Mouse (Mus musculus) forebrain, embryonic 15.5 days (tissue): Measurements from ENCODE around the gene Ces2f. TPM values are rescaled to one million over a fixed set of nuclear protein-coding genes. Genes with fewer than 3 reads are reported as not detected.
"Not testable (repeated sequence)": the region's sequence is repeated elsewhere in the genome, so short reads cannot be mapped to it uniquely, and the experiment has no call there.

Source experiments
- ATAC-seq: fragments of 200-750 bp; cut with Nextera tagmentation; replicated peaks from 2 replicates; pipeline ENCODE4 v1.8.0; 2017; ENCODE audit warnings: mild to moderate bottlenecking, moderate TSS enrichment, moderate library complexity
- H3K27ac ChIP-seq: fragments of 300-500 bp; sonication (generic); replicated peaks from 2 replicates; pipeline ENCODE4 v1.5.1; 2015; ENCODE audit warnings: mild to moderate bottlenecking, inconsistent platforms
- H3K27me3 ChIP-seq: fragments of 300-500 bp; sonication (generic); 2 replicates; pipeline ENCODE4 v1.6.1; 2015; ENCODE audit warnings: inconsistent platforms
- H3K36me3 ChIP-seq: fragments of 300-500 bp; sonication (generic); 2 replicates; pipeline ENCODE4 v1.6.1; 2015; ENCODE audit warnings: mild to moderate bottlenecking, inconsistent platforms
- H3K4me1 ChIP-seq: fragments of 300-500 bp; sonication (generic); 2 replicates; pipeline ENCODE4 v1.6.1; 2015; ENCODE audit warnings: inconsistent platforms
- H3K4me2 ChIP-seq: fragments of 300-500 bp; sonication (generic); replicated peaks from 2 replicates; pipeline ENCODE4 v1.6.1; 2015; ENCODE audit warnings: mild to moderate bottlenecking, inconsistent platforms
- H3K4me3 ChIP-seq: fragments of 300-500 bp; sonication (generic); 2 replicates; pipeline ENCODE4 v1.5.1; 2015; ENCODE audit warnings: mild to moderate bottlenecking, inconsistent platforms
- H3K9ac ChIP-seq: fragments of 300-500 bp; sonication (generic); replicated peaks from 2 replicates; pipeline ENCODE4 v1.6.1; 2015; ENCODE audit warnings: mild to moderate bottlenecking, inconsistent platforms
- H3K9me3 ChIP-seq: fragments of 300-500 bp; sonication (generic); 2 replicates; pipeline ENCODE4 v1.6.1; 2016; ENCODE audit warnings: inconsistent platforms
- WGBS: fragments of 180-500 bp; shearing (Covaris S2); methylation state at CpG from one replicate; pipeline ENCODE4 v1.1.7; 2015; ENCODE audit warnings: mixed read lengths; 5-methylcytosine and 5-hydroxymethylcytosine counted together
- polyA plus RNA-seq: library from polyadenylated mRNA; unstranded; fragments of >200 nt; fragmentation: Nextera tagmentation; extraction: Ambion mirVana; gene quantifications from 2 replicates; pipeline ENCODE4 v1.2.1, GENCODE M21; 2015

The Ces2f gene
- polyA plus RNA-seq, result not detected in 2 replicates

- H3K4me2 ChIP-seq, result no peak within 1 kb of the TSS
- H3K27ac ChIP-seq, result no peak within 1 kb of the TSS
- H3K27me3 ChIP-seq, result no peaks in the 10 kb centered on the region
- no peaks in the 10 kb centered on the region for H3K36me3 ChIP-seq
- no peak within 1 kb of the TSS for H3K9ac ChIP-seq
- no peaks in the 10 kb centered on the region for H3K9me3 ChIP-seq
- 83% methylated on average over 4 of the region's 4 CpGs for WGBS
- no peaks in the 10 kb centered on the region for H3K4me1 ChIP-seq
- no peak within 1 kb of the TSS for H3K4me3 ChIP-seq
- no peak for ATAC-seq
Observed at GRCm38 (mm10) chr8:104947056-104947455, at the start of gene Ces2f. Ces2f (plus strand) TSS chr8:104947356.

GRCm38 (mm10) chr8:104901746-104902145 is 45.4 kb upstream of the Ces2f start:
- Histone ChIP-seq H3K36me3 (no peaks in the 10 kb centered on the region), H3K4me1 (no peaks in the 10 kb centered on the region), H3K9me3 (no peaks in the 10 kb centered on the region), H3K9ac (no peak overlapping the region), H3K27ac (no peak overlapping the region), H3K27me3 (no peaks in the 10 kb centered on the region), H3K4me2 (no peak overlapping the region), H3K4me3 (no peak overlapping the region)
- WGBS, result 83% methylated on average over 2 of the region's 2 CpGs
- no peak for ATAC-seq

- no peaks in the 10 kb centered on the region for H3K4me1 ChIP-seq
- no peak overlapping the region for H3K9ac ChIP-seq
- no peak overlapping the region for H3K4me3 ChIP-seq
- ATAC-seq, result no peak
- WGBS, result 51% methylated on average over 1 of the region's 1 CpGs
- no peaks in the 10 kb centered on the region for H3K27me3 ChIP-seq
- H3K9me3 ChIP-seq, result no peaks in the 10 kb centered on the region
- no peaks in the 10 kb centered on the region for H3K36me3 ChIP-seq
- no peak overlapping the region for H3K4me2 ChIP-seq
- H3K27ac ChIP-seq, result no peak overlapping the region
Observed at GRCm38 (mm10) chr8:104907111-104907510, 40.0 kb upstream of the Ces2f start.

GRCm38 (mm10) chr8:104909021-104909420 is 38.1 kb upstream of the Ces2f start:
- not testable (repeated sequence) for H3K4me1 ChIP-seq, H3K4me2 ChIP-seq, ATAC-seq

GRCm38 (mm10) chr8:104909651-104910050 is 37.5 kb upstream of the Ces2f start:
- not testable (repeated sequence) for H3K36me3 ChIP-seq, H3K9ac ChIP-seq, ATAC-seq, H3K27me3 ChIP-seq, H3K27ac ChIP-seq, H3K4me2 ChIP-seq, H3K9me3 ChIP-seq, H3K4me3 ChIP-seq, H3K4me1 ChIP-seq
- WGBS, result 85% methylated on average over 10 of the region's 10 CpGs

More at GRCm38 (mm10) chr8:104909021-104909420, 38.1 kb upstream of the Ces2f start:
- not testable (repeated sequence) for H3K36me3 ChIP-seq, H3K27ac ChIP-seq, H3K9me3 ChIP-seq, H3K27me3 ChIP-seq, H3K4me3 ChIP-seq, H3K9ac ChIP-seq
- 53% methylated on average over 1 of the region's 1 CpGs for WGBS

- 70% methylated on average over 5 of the region's 5 CpGs for WGBS
- Histone ChIP-seq H3K4me1 (no peaks in the 10 kb centered on the region), H3K4me3 (no peak within 1 kb of the TSS), H3K4me2 (no peak within 1 kb of the TSS), H3K36me3 (no peaks in the 10 kb centered on the region), H3K9me3 (no peaks in the 10 kb centered on the region), H3K27me3 (no peaks in the 10 kb centered on the region), H3K9ac (no peak within 1 kb of the TSS), H3K27ac (no peak within 1 kb of the TSS)
- no peak for ATAC-seq
Observed at GRCm38 (mm10) chr8:104925972-104926596, 21.1 kb upstream of the Ces2f start, which contains the start of gene Ces2e. Ces2e (plus strand) TSS chr8:104926260.

- Histone ChIP-seq H3K4me2 (no peak overlapping the region), H3K27ac (no peak overlapping the region), H3K4me3 (no peak overlapping the region), H3K9ac (no peak overlapping the region), H3K9me3 (no peaks in the 10 kb centered on the region), H3K27me3 (no peaks in the 10 kb centered on the region), H3K36me3 (no peaks in the 10 kb centered on the region), H3K4me1 (no peaks in the 10 kb centered on the region)
- ATAC-seq, result no peak
- WGBS, result 84% methylated on average over 3 of the region's 3 CpGs
Observed at GRCm38 (mm10) chr8:104927301-104927700, 19.9 kb upstream of the Ces2f start.

- 83% methylated on average over 2 of the region's 2 CpGs for WGBS
- Histone ChIP-seq H3K4me3 (no peak overlapping the region), H3K9me3 (no peaks in the 10 kb centered on the region), H3K4me2 (no peak overlapping the region), H3K27ac (no peak overlapping the region), H3K9ac (no peak overlapping the region), H3K36me3 (no peaks in the 10 kb centered on the region), H3K4me1 (no peaks in the 10 kb centered on the region), H3K27me3 (no peaks in the 10 kb centered on the region)
- ATAC-seq, result no peak
Observed at GRCm38 (mm10) chr8:104944665-104945064, 2.5 kb upstream of the Ces2f start.

GRCm38 (mm10) chr8:104949031-104949430 is 1.9 kb downstream of the Ces2f start:
- Histone ChIP-seq H3K4me3 (no peak overlapping the region), H3K36me3 (no peaks in the 10 kb centered on the region), H3K9ac (no peak overlapping the region), H3K9me3 (no peaks in the 10 kb centered on the region), H3K4me2 (no peak overlapping the region), H3K27me3 (no peaks in the 10 kb centered on the region), H3K4me1 (no peaks in the 10 kb centered on the region), H3K27ac (no peak overlapping the region)
- 85% methylated on average over 5 of the region's 5 CpGs for WGBS
- no peak for ATAC-seq

- H3K36me3 ChIP-seq, result no peaks in the 10 kb centered on the region
- H3K27ac ChIP-seq, result no peak within 1 kb of the TSS
- no peaks in the 10 kb centered on the region for H3K4me1 ChIP-seq
- H3K9ac ChIP-seq, result no peak within 1 kb of the TSS
- H3K27me3 ChIP-seq, result no peaks in the 10 kb centered on the region
- no peak within 1 kb of the TSS for H3K4me2 ChIP-seq
- 72% methylated on average over 5 of the region's 5 CpGs for WGBS
- no peaks in the 10 kb centered on the region for H3K9me3 ChIP-seq
- ATAC-seq, result no peak
- no peak within 1 kb of the TSS for H3K4me3 ChIP-seq
Observed at GRCm38 (mm10) chr8:104961537-104961961, 14.4 kb downstream of the Ces2f start, which contains the start of gene Ces2g. Ces2g (plus strand) TSS chr8:104961718.

GRCm38 (mm10) chr8:104962229-104962901 is 15.2 kb downstream of the Ces2f start:
- Histone ChIP-seq H3K36me3 (no peaks in the 10 kb centered on the region), H3K27me3 (no peaks in the 10 kb centered on the region), H3K4me3 (no peak overlapping the region), H3K4me1 (no peaks in the 10 kb centered on the region), H3K27ac (no peak overlapping the region), H3K4me2 (no peak overlapping the region), H3K9ac (no peak overlapping the region), H3K9me3 (no peaks in the 10 kb centered on the region)
- WGBS, result 75% methylated on average over 8 of the region's 8 CpGs
- ATAC-seq, result no peak

- Histone ChIP-seq H3K4me2 (no peak overlapping the region), H3K9ac (no peak overlapping the region), H3K36me3 (no peaks in the 10 kb centered on the region), H3K4me1 (no peaks in the 10 kb centered on the region), H3K27ac (no peak overlapping the region), H3K4me3 (no peak overlapping the region), H3K27me3 (no peaks in the 10 kb centered on the region), H3K9me3 (no peaks in the 10 kb centered on the region)
- WGBS, result 89% methylated on average over 4 of the region's 4 CpGs
- ATAC-seq, result no peak
Observed at GRCm38 (mm10) chr8:104963375-104963894, 16.3 kb downstream of the Ces2f start.
